Mouse (Mus musculus): ENCODE results near the gene Nlgn1. TPM values are rescaled to one million over a fixed set of nuclear protein-coding genes. Genes with fewer than 3 reads are reported as not detected.

Nlgn1 gene
- polyA plus RNA-seq, 1 experiment from 2014 or later, result 24.7 TPM

DNA sequence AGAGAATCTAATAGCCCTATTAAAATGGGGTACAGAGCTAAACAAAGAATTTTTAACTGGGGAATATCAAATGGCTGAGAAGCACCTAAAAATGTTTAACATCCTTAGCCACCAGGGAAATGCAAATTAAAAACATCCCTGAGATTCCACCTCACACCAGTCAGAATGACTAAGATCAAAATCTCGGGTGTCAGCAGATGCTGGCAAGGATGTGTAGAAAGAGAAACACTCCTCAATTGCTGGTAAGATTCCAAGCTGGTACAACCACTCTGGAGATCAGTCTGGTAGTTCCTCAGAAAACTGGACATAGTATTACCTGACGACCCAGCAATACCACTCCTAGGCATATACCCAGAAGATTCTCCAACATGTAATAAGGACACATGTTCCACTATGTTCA lies 869.2 kb downstream of the Nlgn1 start:
- no peak overlapping the region for H3K9ac ChIP-seq
- H3K4me1 ChIP-seq (replicated peaks), result no peaks in the 10 kb centered on the region
- H3K27me3 ChIP-seq, result no peaks in the 10 kb centered on the region
- H3K4me3 ChIP-seq, result no peak overlapping the region
- no peak for ATAC-seq (ENCODE audit: low FRiP score, low read depth)
- H3K9me3 ChIP-seq, result no peaks in the 10 kb centered on the region
- no peak overlapping the region for H3K27ac ChIP-seq (replicated peaks)
- no peaks in the 10 kb centered on the region for H3K36me3 ChIP-seq
- 91% methylated on average over 2 of the region's 2 CpGs for WGBS
- H3K4me2 ChIP-seq, result no peak overlapping the region

- Histone ChIP-seq H3K4me3 (no peak overlapping the region), H3K9ac (no peak overlapping the region), H3K4me2 (no peak overlapping the region), H3K9me3 (no peaks in the 10 kb centered on the region), H3K27ac (replicated peaks) (no peak overlapping the region), H3K36me3 (no peaks in the 10 kb centered on the region), H3K4me1 (replicated peaks) (0 out of 2 replicates have a peak, but pooled peaks cover 2% of the 10 kb centered on the region), H3K27me3 (no peaks in the 10 kb centered on the region)
- ATAC-seq (ENCODE audit: low FRiP score, low read depth), result peak; percentile 42; the same call in 1 of the 2 replicates
- WGBS, result 31% methylated on average over 8 of the region's 8 CpGs
Observed at GRCm38 (mm10) chr3:25456250-25456860, 875.9 kb downstream of the Nlgn1 start.

GRCm38 (mm10) chr3:25452314-25452713 lies 879.9 kb downstream of the Nlgn1 start:
- Histone ChIP-seq H3K27ac (replicated peaks) (no peak overlapping the region), H3K36me3 (no peaks in the 10 kb centered on the region), H3K4me2 (no peak overlapping the region), H3K27me3 (no peaks in the 10 kb centered on the region), H3K9ac (no peak overlapping the region), H3K9me3 (no peaks in the 10 kb centered on the region), H3K4me3 (no peak overlapping the region), H3K4me1 (replicated peaks) (0 out of 2 replicates have a peak, but pooled peaks cover 2% of the 10 kb centered on the region)
- 27% methylated on average over 1 of the region's 1 CpGs for WGBS
- no peak for ATAC-seq (ENCODE audit: low FRiP score, low read depth)

DNA sequence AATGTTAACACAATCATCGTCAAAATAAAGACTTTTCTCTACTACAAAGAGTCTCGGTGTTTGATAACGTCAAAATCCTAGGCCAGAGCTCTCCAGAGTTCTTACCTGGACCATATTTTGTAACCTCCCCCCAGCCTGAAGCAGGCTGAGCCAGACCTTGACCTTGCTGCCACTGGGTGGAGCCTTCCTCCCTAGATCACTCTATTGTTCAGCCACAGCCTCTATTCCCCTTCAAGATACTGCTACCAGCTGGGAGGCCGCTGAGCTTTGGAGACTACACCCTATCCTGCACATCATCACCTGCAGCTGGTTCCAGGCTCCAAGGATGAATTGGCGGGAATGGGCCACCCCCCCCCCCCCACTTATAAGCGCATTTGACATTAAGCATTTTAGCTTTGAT lies 881.8 kb downstream of the Nlgn1 start:
- Histone ChIP-seq H3K36me3 (no peaks in the 10 kb centered on the region), H3K9me3 (no peaks in the 10 kb centered on the region), H3K27me3 (no peaks in the 10 kb centered on the region), H3K4me3 (no peak overlapping the region), H3K4me1 (replicated peaks) (no peaks in the 10 kb centered on the region), H3K27ac (replicated peaks) (no peak overlapping the region), H3K9ac (no peak overlapping the region), H3K4me2 (no peak overlapping the region)
- no peak for ATAC-seq (ENCODE audit: low FRiP score, low read depth)
- 64% methylated on average over 6 of the region's 6 CpGs for WGBS

DNA sequence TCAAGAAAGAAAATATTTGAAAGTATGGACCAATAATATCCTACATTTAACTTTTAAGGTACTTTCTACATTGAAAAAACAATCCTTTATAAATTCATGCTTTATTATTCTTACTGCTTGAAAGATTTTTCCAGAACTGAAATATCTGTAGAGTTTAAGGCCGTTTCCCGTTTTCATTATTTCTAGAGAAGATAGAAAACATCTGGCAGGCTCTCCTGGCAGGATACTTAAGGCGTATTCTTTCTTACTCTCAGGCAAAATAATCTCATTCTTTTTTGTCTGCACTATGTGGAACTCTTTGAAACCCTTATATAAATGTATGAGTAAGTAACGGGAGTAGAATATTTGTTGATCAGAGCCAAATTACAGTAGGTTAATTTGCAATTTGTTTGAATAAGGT lies 882.9 kb downstream of the Nlgn1 start:
- Histone ChIP-seq H3K36me3 (no peaks in the 10 kb centered on the region), H3K27ac (replicated peaks) (no peak overlapping the region), H3K4me3 (no peak overlapping the region), H3K9me3 (no peaks in the 10 kb centered on the region), H3K27me3 (no peaks in the 10 kb centered on the region), H3K4me2 (no peak overlapping the region), H3K4me1 (replicated peaks) (no peaks in the 10 kb centered on the region), H3K9ac (no peak overlapping the region)
- no peak for ATAC-seq (ENCODE audit: low FRiP score, low read depth)
- 84% methylated on average over 4 of the region's 4 CpGs for WGBS

- no peak overlapping the region for H3K4me3 ChIP-seq
- H3K9ac ChIP-seq, result no peak overlapping the region
- ATAC-seq (ENCODE audit: low FRiP score, low read depth), result no peak
- no peaks in the 10 kb centered on the region for H3K36me3 ChIP-seq
- no peaks in the 10 kb centered on the region for H3K9me3 ChIP-seq
- no peaks in the 10 kb centered on the region for H3K27me3 ChIP-seq
- no peaks in the 10 kb centered on the region for H3K4me1 ChIP-seq (replicated peaks)
- no peak overlapping the region for H3K27ac ChIP-seq (replicated peaks)
- no peak overlapping the region for H3K4me2 ChIP-seq
- 47% methylated on average over 1 of the region's 1 CpGs for WGBS
Observed at GRCm38 (mm10) chr3:25447181-25447580, 885.1 kb downstream of the Nlgn1 start.

DNA sequence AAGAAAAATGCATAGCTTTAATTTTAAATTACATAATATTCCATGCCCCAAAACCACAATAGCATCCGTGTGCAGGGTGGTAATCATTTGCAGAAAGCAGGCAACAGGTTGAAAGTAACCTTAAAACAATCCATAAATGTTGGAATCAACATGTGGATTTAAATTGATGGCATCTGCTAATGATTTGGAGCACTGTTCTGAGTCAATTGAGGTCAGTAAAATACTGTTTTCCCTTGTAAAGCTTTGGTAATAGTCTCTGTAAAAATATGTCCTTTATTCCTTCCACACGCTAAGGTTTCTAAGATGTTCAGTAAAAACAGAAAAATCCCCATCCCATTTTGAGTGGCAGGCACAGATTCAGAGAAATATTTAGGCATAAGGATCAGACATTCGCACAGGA lies 888.6 kb downstream of the Nlgn1 start:
- H3K36me3 ChIP-seq, result no peaks in the 10 kb centered on the region
- ATAC-seq (ENCODE audit: low FRiP score, low read depth), result no peak
- no peak overlapping the region for H3K4me2 ChIP-seq
- H3K9me3 ChIP-seq, result no peaks in the 10 kb centered on the region
- no peaks in the 10 kb centered on the region for H3K27me3 ChIP-seq
- WGBS, result 87% methylated on average over 3 of the region's 3 CpGs
- H3K9ac ChIP-seq, result no peak overlapping the region
- H3K27ac ChIP-seq (replicated peaks), result no peak overlapping the region
- no peaks in the 10 kb centered on the region for H3K4me1 ChIP-seq (replicated peaks)
- H3K4me3 ChIP-seq, result no peak overlapping the region

GRCm38 (mm10) chr3:25442617-25443016 lies 889.6 kb downstream of the Nlgn1 start:
- H3K4me3 ChIP-seq, result no peak overlapping the region
- no peak for ATAC-seq (ENCODE audit: low FRiP score, low read depth)
- no peaks in the 10 kb centered on the region for H3K36me3 ChIP-seq
- H3K9me3 ChIP-seq, result no peaks in the 10 kb centered on the region
- H3K4me2 ChIP-seq, result no peak overlapping the region
- no peak overlapping the region for H3K9ac ChIP-seq
- no peak overlapping the region for H3K27ac ChIP-seq (replicated peaks)
- WGBS, result 95% methylated on average over 1 of the region's 1 CpGs
- H3K27me3 ChIP-seq, result no peaks in the 10 kb centered on the region
- H3K4me1 ChIP-seq (replicated peaks), result no peaks in the 10 kb centered on the region

GRCm38 (mm10) chr3:25426931-25427330 lies 905.3 kb downstream of the Nlgn1 start:
- Histone ChIP-seq H3K4me1 (replicated peaks) (no peaks in the 10 kb centered on the region), H3K27ac (replicated peaks) (no peak overlapping the region), H3K27me3 (no peaks in the 10 kb centered on the region), H3K9ac (no peak overlapping the region), H3K4me2 (no peak overlapping the region), H3K36me3 (no peaks in the 10 kb centered on the region), H3K9me3 (no peaks in the 10 kb centered on the region), H3K4me3 (no peak overlapping the region)
- ATAC-seq (ENCODE audit: low FRiP score, low read depth), result no peak

- ATAC-seq (ENCODE audit: low FRiP score, low read depth), result no peak
- H3K9me3 ChIP-seq, result no peaks in the 10 kb centered on the region
- 93% methylated on average over 4 of the region's 4 CpGs for WGBS
- H3K4me1 ChIP-seq (replicated peaks), result no peaks in the 10 kb centered on the region
- H3K9ac ChIP-seq, result no peak overlapping the region
- no peaks in the 10 kb centered on the region for H3K27me3 ChIP-seq
- H3K4me3 ChIP-seq, result no peak overlapping the region
- H3K36me3 ChIP-seq, result no peaks in the 10 kb centered on the region
- no peak overlapping the region for H3K27ac ChIP-seq (replicated peaks)
- no peak overlapping the region for H3K4me2 ChIP-seq
Observed at GRCm38 (mm10) chr3:25412003-25412402, 920.3 kb downstream of the Nlgn1 start.
